Mouse (Mus musculus): Measurements from ENCODE around the gene Gpa33.
A peak's percentile ranks its signal among the peaks of the same experiment; 100 is the strongest.

Gpa33 gene

GRCm38 (mm10) chr1:166165159-166165558 is 35.1 kb downstream of the Gpa33 start:
- no peak for DNase-seq (ENCODE audit: low read depth)

GRCm38 (mm10) chr1:166167405-166167804 is 37.4 kb downstream of the Gpa33 start:
- no peak for DNase-seq (ENCODE audit: low read depth)

- no peak for DNase-seq (ENCODE audit: low read depth)
These were observed 38.0 kb downstream of the Gpa33 start for GRCm38 (mm10) chr1:166168017-166168416.

GRCm38 (mm10) chr1:166169713-166170112 is 39.7 kb downstream of the Gpa33 start:
- no peak for DNase-seq (ENCODE audit: low read depth)

- DNase-seq (ENCODE audit: low read depth) = no peak
These were observed 40.8 kb downstream of the Gpa33 start for GRCm38 (mm10) chr1:166170852-166171251.

GRCm38 (mm10) chr1:166172992-166173391 is 43.0 kb downstream of the Gpa33 start:
- DNase-seq (ENCODE audit: low read depth) = no peak

GRCm38 (mm10) chr1:166173621-166174020 is 43.6 kb downstream of the Gpa33 start:
- no peak for DNase-seq (ENCODE audit: low read depth)

GRCm38 (mm10) chr1:166181510-166181909 is 51.5 kb downstream of the Gpa33 start:
- DNase-seq (ENCODE audit: low read depth) = no peak

GRCm38 (mm10) chr1:166182952-166183627 is 53.1 kb downstream of the Gpa33 start:
- no peak for DNase-seq (ENCODE audit: low read depth)

- DNase-seq (ENCODE audit: low read depth) = no peak
These were observed 54.6 kb downstream of the Gpa33 start for GRCm38 (mm10) chr1:166184391-166185229.

- DNase-seq (ENCODE audit: low read depth) = no peak
These were observed 55.3 kb downstream of the Gpa33 start for GRCm38 (mm10) chr1:166185357-166185756.

GRCm38 (mm10) chr1:166189821-166190220 is 59.8 kb downstream of the Gpa33 start:
- no peak for DNase-seq (ENCODE audit: low read depth)

GRCm38 (mm10) chr1:166204171-166204570 is 74.1 kb downstream of the Gpa33 start:
- DNase-seq (ENCODE audit: low read depth) = no peak

- no peak for DNase-seq (ENCODE audit: low read depth)
These were observed 75.1 kb downstream of the Gpa33 start for GRCm38 (mm10) chr1:166205159-166205558.

GRCm38 (mm10) chr1:166209371-166209770 is 79.3 kb downstream of the Gpa33 start:
- no peak for DNase-seq (ENCODE audit: low read depth)

- DNase-seq (ENCODE audit: low read depth) = peak; percentile 8
These were observed 84.1 kb downstream of the Gpa33 start for GRCm38 (mm10) chr1:166214181-166214580.
